Mouse (Mus musculus): ENCODE data around the gene Insl3. TPM values are rescaled to one million over a fixed set of nuclear protein-coding genes. Genes with fewer than 3 reads are reported as not detected.

Gene Insl3
- total RNA-seq, 2 experiments from 2014 or later: 1.2 to 4.7 TPM

Other genes starting within 250 kb of the Insl3 start
- 100 to 1,000 TPM; 302 to 335 TPM for gene Abhd8, start 225.6 kb upstream of the Insl3 start, total RNA-seq (2021)
- gene Mrpl34, start 224.3 kb upstream of the Insl3 start, total RNA-seq (2021): 10 to 100 TPM; 49.2 to 57.1 TPM
- 10 to 100 TPM; 75.0 to 87.0 TPM for gene Dda1, start 220.0 kb upstream of the Insl3 start, total RNA-seq (2021)
- gene Ano8, start 203.3 kb upstream of the Insl3 start, total RNA-seq (2021): 10 to 100 TPM; 62.5 to 64.0 TPM
- 10 to 100 TPM; 33.0 to 37.4 TPM for gene Gtpbp3, start 201.1 kb upstream of the Insl3 start, total RNA-seq (2021)
- gene Plvap, start 177.5 kb upstream of the Insl3 start, total RNA-seq (2021): 1 to 10 TPM; 8.5 to 9.1 TPM
- gene Ccdc194, start 163.5 kb upstream of the Insl3 start, total RNA-seq (2021): not detected
- gene Bst2, start 151.8 kb upstream of the Insl3 start, total RNA-seq (2021): 1 to 10 TPM; 3.5 to 4.0 TPM
- 10 to 100 TPM; 37.2 to 37.6 TPM for gene Mvb12a, start 146.3 kb upstream of the Insl3 start, total RNA-seq (2021)
- gene Tmem221, start 130.3 kb upstream of the Insl3 start, total RNA-seq (2021): not detected
- gene Nxnl1, start 122.6 kb upstream of the Insl3 start, total RNA-seq (2021): under 1 TPM in 1 of 2 experiments, not detected in 1; 0.11 TPM
- 100 to 1,000 TPM; 108 to 109 TPM for gene Slc27a1, start 120.3 kb upstream of the Insl3 start, total RNA-seq (2021)
- gene Pgls, start 97.0 kb upstream of the Insl3 start, total RNA-seq (2021): 10 to 100 TPM; 29.1 to 33.0 TPM
- 1 to 10 TPM; 3.1 to 4.0 TPM for gene Fam129c, start 91.6 kb upstream of the Insl3 start, total RNA-seq (2021)
- gene Colgalt1, start 78.2 kb upstream of the Insl3 start, total RNA-seq (2021): 10 to 100 TPM; 47.2 to 50.9 TPM
- gene Unc13a, start 17.5 kb upstream of the Insl3 start, total RNA-seq (2021): 100 to 1,000 TPM; 313 to 351 TPM
- 1 to 10 TPM; 5.5 to 5.8 TPM for gene Jak3, start 12.9 kb upstream of the Insl3 start, total RNA-seq (2021)
- under 1 TPM; 0.68 to 0.79 TPM for gene B3gnt3, start 12.6 kb downstream of the Insl3 start, total RNA-seq (2021)
- gene Fcho1, start 36.5 kb downstream of the Insl3 start, total RNA-seq (2021): 100 to 1,000 TPM; 184 TPM
- gene Zfp709, start 192.8 kb downstream of the Insl3 start, total RNA-seq (2021): 10 to 100 TPM; 10.5 to 10.6 TPM
- 10 to 100 TPM; 11.1 to 12.1 TPM for gene Zfp882, start 219.4 kb downstream of the Insl3 start, total RNA-seq (2021)
- gene Zfp617, start 219.4 kb downstream of the Insl3 start, total RNA-seq (2021): 10 to 100 TPM; 25.3 to 28.4 TPM